Mouse (Mus musculus) hematopoietic stem cell, adult 5-6 weeks (primary cell): Measurements from ENCODE around the gene Gnl3l. TPM values are rescaled to one million over a fixed set of nuclear protein-coding genes. Genes with fewer than 3 reads are reported as not detected.

Experiments used
- ATAC-seq, 2 experiments: fragments of 125-278 bp in 1 of 2; replicated peaks in 1 of 2; 2 replicates each; pipeline ENCODE4 v1.8.0; 2016 to 2017; ENCODE audit warnings: inconsistent platforms in 2 of 2, mild to moderate bottlenecking in 2 of 2, moderate number of reproducible peaks in 2 of 2, low read depth in 1 of 2, moderate TSS enrichment in 1 of 2; ENCODE audit not compliant: low FRiP score in 2 of 2, poor library complexity in 2 of 2, severe bottlenecking in 2 of 2, insufficient read depth in 1 of 2, low TSS enrichment in 1 of 2
- total RNA-seq: library from RNA; stranded (forward); fragments of 172-1452, 232-1000 nt; gene quantifications from 2 replicates; pipeline ENCODE4 v1.2.3, GENCODE M21; 2017

Gene Gnl3l
- total RNA-seq, 1 experiment from 2014 or later, result 54.8 TPM

DNA sequence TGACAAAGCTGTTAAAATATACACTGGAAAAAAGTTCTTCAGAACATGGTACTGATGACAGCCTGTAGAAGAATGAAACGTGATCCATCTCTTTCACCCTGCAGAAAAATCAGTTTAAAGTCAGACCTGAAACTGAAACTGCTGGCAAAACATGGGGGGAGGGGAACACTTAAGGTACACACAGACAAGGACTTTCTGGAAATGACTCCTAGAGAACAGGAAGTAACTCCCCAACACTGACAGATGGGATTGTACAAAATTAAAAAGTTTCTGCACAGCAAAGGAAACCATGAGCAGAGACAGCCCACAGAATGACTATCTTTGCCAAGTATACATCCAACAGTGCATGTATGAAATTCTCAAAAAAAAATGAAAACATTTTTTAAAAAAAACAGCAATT lies 35.5 kb downstream of the Gnl3l start:
- no peak for ATAC-seq

- ATAC-seq, result no peak
Observed at GRCm38 (mm10) chrX:150975424-150975823, 41.7 kb downstream of the Gnl3l start.

DNA sequence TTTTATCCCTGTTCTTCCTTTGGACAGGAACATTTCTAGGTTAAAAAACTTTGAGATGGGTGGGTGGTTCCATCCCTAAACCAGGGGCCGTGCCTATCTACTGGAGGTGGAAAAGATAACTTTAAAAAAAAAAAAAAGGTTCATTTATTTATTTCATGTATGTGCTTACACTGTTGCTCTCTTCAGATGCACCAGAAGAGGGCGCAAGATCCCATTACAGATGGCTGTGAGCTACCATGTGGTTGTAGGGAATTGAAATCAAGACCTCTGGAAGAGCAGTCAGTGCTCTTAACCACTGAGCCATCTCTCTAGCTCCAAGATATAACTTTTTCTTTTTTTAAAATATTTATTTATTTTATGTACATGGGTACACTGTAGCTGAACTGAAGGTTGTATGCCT lies 54.1 kb downstream of the Gnl3l start:
- ATAC-seq, result no peak

- ATAC-seq, result 0 out of 4 replicates have a peak, but pooled peaks of 1 of the 2 experiments have one; percentile 29
Observed at GRCm38 (mm10) chrX:150960702-150961101, 56.4 kb downstream of the Gnl3l start.

- ATAC-seq, result peak; percentile 89 to 97
Observed at GRCm38 (mm10) chrX:150956522-150957300, 60.4 kb downstream of the Gnl3l start.

GRCm38 (mm10) chrX:150956016-150956415 lies 61.1 kb downstream of the Gnl3l start:
- ATAC-seq, result no peak

GRCm38 (mm10) chrX:150955441-150955840 lies 61.7 kb downstream of the Gnl3l start:
- ATAC-seq, result no peak

DNA sequence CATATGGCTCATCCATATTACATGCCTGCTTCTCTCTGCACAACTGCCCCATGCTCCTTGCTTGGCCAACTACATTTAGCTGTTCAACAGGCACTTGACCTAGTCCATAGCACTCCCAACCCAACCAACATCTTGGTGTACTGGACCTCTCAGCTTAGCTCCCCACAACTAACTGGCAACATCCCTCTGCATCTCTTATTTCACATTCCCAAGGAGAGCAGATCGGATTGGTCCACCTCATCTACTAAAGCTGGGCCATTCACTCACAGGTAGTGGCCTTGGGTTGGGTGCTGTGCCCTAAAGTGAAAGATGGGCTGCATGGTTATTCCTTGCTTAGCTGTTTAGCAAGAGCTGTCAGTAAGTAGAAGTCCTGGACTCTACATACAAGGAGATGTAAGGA lies 62.4 kb downstream of the Gnl3l start:
- ATAC-seq, result no peak

Other genes starting within 250 kb of the Gnl3l start
- gene Maged2, start 203.0 kb downstream of the Gnl3l start, total RNA-seq, result 14.5 and 22.4 TPM in 2 replicates
- gene Fgd1, start 28.8 kb upstream of the Gnl3l start, total RNA-seq, result 4.6 and 6.7 TPM in 2 replicates
- gene Tsr2, start 79.2 kb upstream of the Gnl3l start, total RNA-seq, result 42.7 and 46.9 TPM in 2 replicates
- 0.06 and 0.55 TPM in 2 replicates for gene Wnk3, start 180.8 kb upstream of the Gnl3l start, total RNA-seq